39 mouse cellular contexts compared by ENCODE assay signal in the genomic region with DNA sequence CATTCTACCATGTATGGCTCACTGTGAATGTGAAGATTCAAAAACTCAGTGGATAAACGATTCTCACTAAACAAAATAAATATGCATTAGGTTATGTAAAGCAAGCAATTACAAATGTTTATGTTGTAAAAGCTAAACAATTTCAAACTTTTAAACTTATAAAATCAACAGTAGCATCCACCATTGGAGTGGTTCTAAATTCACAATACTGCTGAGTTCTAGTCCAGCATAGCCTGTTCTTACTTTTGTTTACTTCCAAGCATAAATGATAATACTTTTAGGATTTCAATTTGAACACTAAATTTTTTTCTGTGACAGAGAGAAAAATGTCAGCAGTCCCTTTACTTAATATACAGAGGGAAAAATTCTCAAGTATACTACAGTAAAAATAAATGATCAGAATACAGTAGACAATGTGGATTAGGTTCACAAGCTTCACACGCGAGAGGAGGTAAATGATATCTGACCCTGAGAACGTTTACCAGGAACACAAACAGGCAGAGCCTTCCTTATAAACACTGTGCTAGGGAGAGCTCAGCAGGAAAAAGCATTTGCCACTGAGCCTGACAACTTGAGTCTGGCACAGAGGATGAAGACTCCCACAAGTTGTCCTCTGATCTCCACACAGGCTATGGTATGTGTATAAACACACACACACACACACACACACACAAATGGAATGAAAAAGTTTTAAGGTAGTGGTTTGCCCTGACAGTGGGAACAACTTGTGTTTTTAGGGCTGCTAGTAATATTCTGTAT. TPM values are rescaled to one million over a fixed set of nuclear protein-coding genes. Genes with fewer than 3 reads are reported as not detected.
"Had no signal": no experiment of that assay in that cellular context is flagged by ENCODE, and none has a peak within 500 bp of the region (broad histone marks: within the 10 kb centered on the region; RNA-seq: fewer than 3 reads in every experiment).

No protein-coding gene starts in this region.

- H3K4me2 ChIP-seq: heart, embryonic 12.5 days; hindbrain, embryonic 12.5 days; hindbrain, embryonic 14.5 days; limb, embryonic 12.5 days; liver, embryonic 11.5 days had no signal

- H3K27me3 ChIP-seq: heart, embryonic 12.5 days; hindbrain, embryonic 12.5 days; limb, embryonic 12.5 days had no signal

- H3K9ac ChIP-seq: heart, embryonic 12.5 days; hindbrain, embryonic 12.5 days; hindbrain, embryonic 14.5 days; limb, embryonic 12.5 days had no signal

- H3K4me3 ChIP-seq: gastrocnemius, adult 2 months; heart, embryonic 10.5 days; heart, embryonic 12.5 days; hindbrain, embryonic 10.5 days; hindbrain, embryonic 12.5 days; layer of hippocampus, adult 2 months; limb, embryonic 12.5 days had no signal

- DNase-seq: gastrocnemius, adult 2 months; gastrocnemius, postnatal 10 days; gastrocnemius, postnatal 25 days; heart, adult 18-20 months; heart, postnatal 10 days; heart, postnatal 4 days; kidney, adult 18-20 months; kidney, adult 8-10 months; kidney, postnatal 10 days; kidney, postnatal 25 days; kidney, postnatal 4 days; layer of hippocampus, adult 9-11 months; layer of hippocampus, postnatal 36 days; left cerebral cortex, postnatal 4 days; liver had no signal

- ATAC-seq: forebrain, embryonic 16.5 days; hindbrain, embryonic 16.5 days; inflammation-experienced regulatory T-cells, adult 6 months had no signal

- H3K36me3 ChIP-seq: heart, embryonic 10.5 days; heart, embryonic 12.5 days; hindbrain, embryonic 10.5 days; hindbrain, embryonic 12.5 days; limb, embryonic 12.5 days had no signal

- H3K27ac ChIP-seq: gastrocnemius, adult 2 months; heart, embryonic 10.5 days; hindbrain, embryonic 10.5 days; hindbrain, embryonic 12.5 days; hindbrain, embryonic 14.5 days; layer of hippocampus, adult 2 months; limb, embryonic 12.5 days had no signal

- H3K4me1 ChIP-seq: heart, embryonic 10.5 days; heart, embryonic 12.5 days; hindbrain, embryonic 10.5 days; hindbrain, embryonic 12.5 days; limb, embryonic 12.5 days had no signal

- H3K9me3 ChIP-seq: heart, embryonic 10.5 days; heart, embryonic 12.5 days; hindbrain, embryonic 10.5 days; hindbrain, embryonic 12.5 days; limb, embryonic 12.5 days had no signal

RNA-seq across cellular contexts. Expression of a gene that starts 37.2 kb away (rescaled TPM):
- total RNA-seq: granulocyte monocyte progenitor cell, adult 5-6 weeks; heart, adult 18-20 months; heart, adult 8-10 months; heart, postnatal 10 days; heart, postnatal 25 days; heart, postnatal 4 days; layer of hippocampus, adult 2 months; layer of hippocampus, postnatal 36 days; left cerebral cortex, adult 18-20 months; left cerebral cortex, adult 8-10 months; left cerebral cortex, postnatal 10 days; left cerebral cortex, postnatal 25 days; left cerebral cortex, postnatal 4 days had no signal
- polyA plus RNA-seq: forebrain, embryonic 16.5 days; frontal cortex, adult 2 months; heart, embryonic 10.5 days; heart, embryonic 12.5 days; heart, embryonic 14.5 days; heart, embryonic 16.5 days; hindbrain, embryonic 10.5 days; hindbrain, embryonic 12.5 days; hindbrain, embryonic 14.5 days; hindbrain, embryonic 16.5 days; inflammation-experienced regulatory T-cells, adult 6 months; kidney, embryonic 14.5 days; kidney, embryonic 16.5 days; limb, embryonic 12.5 days; limb, embryonic 14.5 days; liver, embryonic 11.5 days had no signal
